Comparison of ENCODE assay signal across 26 mouse cellular contexts in genomic region chr14:22014315-22014714, GRCm38 (mm10). TPM values are rescaled to one million over a fixed set of nuclear protein-coding genes. Genes with fewer than 3 reads are reported as not detected.
DNase-seq lines count a peak whose midpoint lies in the region; ATAC-seq and TF ChIP-seq lines count a peak whose summit lies in the region.
"Had no signal": no experiment of that assay in that cellular context is flagged by ENCODE, and none has a peak within 500 bp of the region (broad histone marks: within the 10 kb centered on the region; RNA-seq: fewer than 3 reads in every experiment).

No protein-coding gene starts in this region.

- TF ChIP-seq CTCF in kidney, adult 2 months (conservative IDR thresholded peaks at IDR 0.05; ENCODE audit: insufficient read depth, insufficient read length, low read depth, low read length) = no peak
- no peak for TF ChIP-seq CTCF in liver, adult 2 months (IDR thresholded peaks at IDR 0.05; ENCODE audit: low read depth, low read length)

- no peak overlapping the region for H3K4me2 ChIP-seq in kidney, embryonic 14.5 days (replicated peaks; ENCODE audit: low read depth, low read length)
- H3K4me2 ChIP-seq in midbrain, embryonic 11.5 days = no peak overlapping the region
- H3K4me2 ChIP-seq: embryonic facial prominence, embryonic 12.5 days; embryonic facial prominence, embryonic 15.5 days; heart, embryonic 13.5 days; hindbrain, embryonic 12.5 days; hindbrain, embryonic 15.5 days had no signal

- H3K27ac ChIP-seq in kidney, adult 2 months (ENCODE audit: insufficient read depth, low read depth, low read length) = peak overlapping the region; percentile 33; the same call in 1 of the 2 replicates
- H3K27ac ChIP-seq in kidney, embryonic 14.5 days (ENCODE audit: low read depth, low read length) = no peak overlapping the region
- H3K27ac ChIP-seq in liver, adult 2 months (replicated peaks; ENCODE audit: insufficient read depth, low read depth, low read length) = peak overlapping the region; percentile 15
- H3K27ac ChIP-seq in midbrain, embryonic 11.5 days (ENCODE audit: low read depth, low read length) = no peak overlapping the region
- H3K27ac ChIP-seq: embryonic facial prominence, embryonic 12.5 days; embryonic facial prominence, embryonic 15.5 days; gastrocnemius, adult 2 months; heart, embryonic 10.5 days; heart, embryonic 13.5 days; hindbrain, embryonic 12.5 days; hindbrain, embryonic 15.5 days had no signal

- H3K4me1 ChIP-seq in kidney, adult 2 months (ENCODE audit: control insufficient read depth, insufficient read depth, low read length) = no peaks in the 10 kb centered on the region
- H3K4me1 ChIP-seq in kidney, embryonic 14.5 days (ENCODE audit: control insufficient read depth, insufficient read depth, low read length) = peaks cover 4% of the 10 kb centered on the region; the same call in 1 of the 2 replicates
- H3K4me1 ChIP-seq in liver, adult 2 months (ENCODE audit: control insufficient read depth, insufficient read depth, low read length) = no peaks in the 10 kb centered on the region; the same call in 1 of the 2 replicates
- 0 out of 2 replicates have a peak, but pooled peaks cover 3% of the 10 kb centered on the region for H3K4me1 ChIP-seq in midbrain, embryonic 11.5 days (ENCODE audit: control insufficient read depth, insufficient read depth, low read length)

- no peak for DNase-seq in kidney, adult 2 months
- DNase-seq in liver, adult 2 months (ENCODE audit: extremely low read depth, low read depth, low spot score) = no peak
- DNase-seq in liver = no peak
- DNase-seq in midbrain, embryonic 11.5 days (ENCODE audit: low spot score, missing footprints) = no peak
- DNase-seq: B cell, adult 2 months; cerebellum, adult 18-20 months; cerebellum, adult 9-10 months; cerebellum, postnatal 14 days; forebrain, postnatal 0 days; gastrocnemius, adult 2 months; gastrocnemius, postnatal 14 days; heart, postnatal 14 days had no signal

- no peaks in the 10 kb centered on the region for H3K9me3 ChIP-seq in kidney, embryonic 14.5 days (ENCODE audit: control insufficient read depth, low read length)
- no peaks in the 10 kb centered on the region for H3K9me3 ChIP-seq in midbrain, embryonic 11.5 days (ENCODE audit: control insufficient read depth, low read length)
- H3K9me3 ChIP-seq: embryonic facial prominence, embryonic 12.5 days; embryonic facial prominence, embryonic 15.5 days; G1E; heart, embryonic 10.5 days; heart, embryonic 13.5 days; hindbrain, embryonic 12.5 days; hindbrain, embryonic 15.5 days had no signal

- no peaks in the 10 kb centered on the region for H3K79me2 ChIP-seq in liver, adult 2 months (ENCODE audit: control insufficient read depth, insufficient read depth, low read length)

- no peak for TF ChIP-seq POLR2A in kidney, adult 2 months (IDR thresholded peaks at IDR 0.05; ENCODE audit: low read depth, low read length)
- no peak for TF ChIP-seq POLR2A in liver, adult 2 months (IDR thresholded peaks at IDR 0.05; ENCODE audit: extremely low read depth, insufficient read depth, low read length)

- no peak overlapping the region for H3K4me3 ChIP-seq in kidney, adult 2 months (ENCODE audit: insufficient read depth, low read depth, low read length)
- H3K4me3 ChIP-seq in kidney, embryonic 14.5 days (ENCODE audit: low read length) = no peak overlapping the region
- no peak overlapping the region for H3K4me3 ChIP-seq in liver, adult 2 months (ENCODE audit: insufficient read depth, low read depth, low read length)
- H3K4me3 ChIP-seq in midbrain, embryonic 11.5 days (ENCODE audit: low read depth, low read length) = no peak overlapping the region
- H3K4me3 ChIP-seq: embryonic facial prominence, embryonic 12.5 days; embryonic facial prominence, embryonic 15.5 days; gastrocnemius, adult 2 months; heart, embryonic 10.5 days; heart, embryonic 13.5 days; hindbrain, embryonic 12.5 days; hindbrain, embryonic 15.5 days had no signal

- H3K27me3 ChIP-seq in kidney, adult 2 months (replicated peaks; ENCODE audit: control insufficient read depth, insufficient read depth, low read length) = no peaks in the 10 kb centered on the region
- H3K27me3 ChIP-seq in kidney, embryonic 14.5 days (ENCODE audit: control insufficient read depth, insufficient read depth, low read length) = no peaks in the 10 kb centered on the region; the same call in 1 of the 2 replicates
- H3K27me3 ChIP-seq in liver, adult 2 months (ENCODE audit: control insufficient read depth, insufficient read depth, low read length) = no peaks in the 10 kb centered on the region
- H3K27me3 ChIP-seq in midbrain, embryonic 11.5 days (ENCODE audit: control insufficient read depth, insufficient read depth, low read length) = peaks cover 2% of the 10 kb centered on the region
- H3K27me3 ChIP-seq: hindbrain, embryonic 15.5 days; Patski had no signal

- H3K9ac ChIP-seq in kidney, embryonic 14.5 days (ENCODE audit: low read depth, low read length) = no peak overlapping the region
- H3K9ac ChIP-seq in liver, adult 2 months (ENCODE audit: low read depth, low read length) = no peak overlapping the region
- no peak overlapping the region for H3K9ac ChIP-seq in midbrain, embryonic 11.5 days (ENCODE audit: low read length)
- H3K9ac ChIP-seq: embryonic facial prominence, embryonic 12.5 days; embryonic facial prominence, embryonic 15.5 days; forebrain, postnatal 0 days; heart, embryonic 13.5 days; hindbrain, embryonic 12.5 days; hindbrain, embryonic 15.5 days had no signal

- 80% methylated on average over 5 of the region's 5 CpGs for WGBS in kidney, adult 2 months
- WGBS in kidney, embryonic 14.5 days = 84% methylated on average over 5 of the region's 5 CpGs
- 72% methylated on average over 5 of the region's 5 CpGs for WGBS in liver, adult 2 months
- WGBS in midbrain, embryonic 11.5 days = 89% methylated on average over 5 of the region's 5 CpGs

- no peaks in the 10 kb centered on the region for H3K36me3 ChIP-seq in kidney, adult 2 months (ENCODE audit: control insufficient read depth, insufficient read depth, low read length)
- no peaks in the 10 kb centered on the region for H3K36me3 ChIP-seq in kidney, embryonic 14.5 days (ENCODE audit: control insufficient read depth, insufficient read depth, low read length)
- H3K36me3 ChIP-seq in liver, adult 2 months (ENCODE audit: control insufficient read depth, insufficient read depth, low read length) = no peaks in the 10 kb centered on the region
- H3K36me3 ChIP-seq in midbrain, embryonic 11.5 days (ENCODE audit: control insufficient read depth, insufficient read depth, low read length) = no peaks in the 10 kb centered on the region
- H3K36me3 ChIP-seq: embryonic facial prominence, embryonic 12.5 days; embryonic facial prominence, embryonic 15.5 days; G1E; heart, embryonic 10.5 days; heart, embryonic 13.5 days; hindbrain, embryonic 12.5 days; hindbrain, embryonic 15.5 days had no signal

- ATAC-seq in kidney, embryonic 14.5 days (ENCODE audit: low FRiP score, low TSS enrichment) = no peak
- ATAC-seq in granulocyte monocyte progenitor cell, adult 5-6 weeks (replicated peaks; ENCODE audit: poor library complexity, severe bottlenecking) = peak; percentile 71
- peak; percentile 49 for ATAC-seq in megakaryocyte progenitor cell, adult 5-6 weeks (replicated peaks; ENCODE audit: poor library complexity)
- no peak for ATAC-seq in midbrain, embryonic 11.5 days (ENCODE audit: low FRiP score)
- ATAC-seq: forebrain, embryonic 14.5 days; forebrain, postnatal 0 days; Patski had no signal

RNA-seq across cellular contexts. Expression of gene Lrmda, which starts 5.2 kb away (rescaled TPM):
- 3.3 TPM in 2 replicates for polyA plus RNA-seq in kidney, adult 2 months (2012; rRNA removed)
- polyA plus RNA-seq in kidney, embryonic 14.5 days (2014; fragmentation: Nextera tagmentation; extraction: Ambion mirVana) = 0.29 and 0.53 TPM in 2 replicates
- 0.18 and 0.20 TPM in 2 replicates for total RNA-seq in liver, adult 2 months (2014; rRNA removed)
- 0.09 and 0.50 TPM in 2 replicates for polyA plus RNA-seq in liver, adult 2 months (2012; rRNA removed)
- 30.9 and 34.8 TPM in 2 replicates for total RNA-seq in granulocyte monocyte progenitor cell, adult 5-6 weeks (2014; fragmentation: Nextera tagmentation)
- total RNA-seq in granulocyte monocyte progenitor cell, adult 5-6 weeks (2017) = 19.3 and 23.4 TPM in 2 replicates
- 25.9 and 27.0 TPM in 2 replicates for total RNA-seq in megakaryocyte progenitor cell, adult 5-6 weeks (2015)
- 14.6 and 20.9 TPM in 2 replicates for total RNA-seq in megakaryocyte progenitor cell, adult 5-6 weeks (2017)
- polyA plus RNA-seq in midbrain, embryonic 11.5 days (2014; fragmentation: Nextera tagmentation; extraction: Ambion mirVana) = 0.23 and 0.34 TPM in 2 replicates
- total RNA-seq: forebrain, postnatal 0 days; G1E had no signal
- polyA plus RNA-seq: forebrain, embryonic 11.5 days; forebrain, embryonic 14.5 days; G1E had no signal

RNA-seq across cellular contexts. Expression of gene Zfp503, which starts 24.9 kb away (rescaled TPM):
- 56.9 and 85.8 TPM in 2 replicates for polyA plus RNA-seq in kidney, adult 2 months (2012; rRNA removed)
- polyA plus RNA-seq in kidney, embryonic 14.5 days (2014; fragmentation: Nextera tagmentation; extraction: Ambion mirVana) = 26.7 and 44.3 TPM in 2 replicates
- total RNA-seq in liver, adult 2 months (2014; rRNA removed) = 0.37 and 0.60 TPM in 2 replicates
- 1.6 and 1.7 TPM in 2 replicates for polyA plus RNA-seq in liver, adult 2 months (2012; rRNA removed)
- not detected in 2 replicates for total RNA-seq in granulocyte monocyte progenitor cell, adult 5-6 weeks (2014; fragmentation: Nextera tagmentation)
- 0.04 and 0.05 TPM in 2 replicates for total RNA-seq in granulocyte monocyte progenitor cell, adult 5-6 weeks (2017)
- total RNA-seq in megakaryocyte progenitor cell, adult 5-6 weeks (2015) = 0.30 and 0.44 TPM in 2 replicates
- 0.03 and 0.12 TPM in 2 replicates for total RNA-seq in megakaryocyte progenitor cell, adult 5-6 weeks (2017)
- 6.2 and 7.5 TPM in 2 replicates for polyA plus RNA-seq in midbrain, embryonic 11.5 days (2014; fragmentation: Nextera tagmentation; extraction: Ambion mirVana)
- total RNA-seq: CH12.LX, G1E had no signal

Comparison
In these comparisons a context has a peak if more than half of its experiments do, and no peak if none do; other contexts are left out.
1. H3K27ac ChIP-seq: peak in kidney, adult 2 months (single experiment) and liver, adult 2 months (single experiment); none in kidney, embryonic 14.5 days (single experiment) and midbrain, embryonic 11.5 days (single experiment).
2. ATAC-seq: peak in granulocyte monocyte progenitor cell, adult 5-6 weeks (single experiment) and megakaryocyte progenitor cell, adult 5-6 weeks (single experiment); none in kidney, embryonic 14.5 days (single experiment) and midbrain, embryonic 11.5 days (single experiment).